Mouse (Mus musculus): ENCODE data around the gene T2.

DNA sequence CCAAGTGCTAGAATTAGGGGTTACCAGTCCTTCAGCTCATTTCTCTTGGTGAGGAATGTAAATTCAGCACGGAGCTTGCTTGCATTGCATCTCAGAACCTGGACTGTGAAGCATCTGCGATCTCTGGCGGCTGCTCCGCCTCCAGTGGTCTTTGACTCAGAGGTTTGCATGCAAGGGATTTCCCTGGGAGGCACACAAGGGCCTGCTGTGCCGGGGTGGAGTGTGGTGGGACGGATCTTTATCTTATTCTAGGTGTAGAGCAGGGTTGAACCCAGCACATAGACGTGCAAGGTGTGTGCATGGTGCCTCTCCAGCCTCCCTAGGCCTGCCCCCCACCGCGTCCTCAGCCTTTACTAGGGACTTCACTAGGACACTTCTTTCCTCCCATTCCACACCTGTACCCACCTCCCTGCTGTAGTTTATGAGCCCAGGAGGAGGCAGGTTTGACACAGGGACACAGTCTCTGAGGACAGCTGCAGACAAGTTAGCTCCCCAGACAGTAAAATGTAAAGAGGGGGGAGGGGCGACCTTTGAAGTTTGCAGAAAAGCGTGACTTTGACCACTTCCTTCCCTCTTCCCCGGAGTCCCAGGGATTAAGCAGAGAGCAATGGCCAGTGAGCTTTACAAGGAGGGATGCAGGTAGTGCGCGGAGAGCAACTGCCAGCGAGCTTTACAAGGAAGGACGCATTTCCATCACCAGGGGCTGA is 53.0 kb downstream of the T2 start:
- TF ChIP-seq POLR2A (IDR thresholded peaks at IDR 0.05; ENCODE audit: control insufficient read depth, extremely low read depth, insufficient read depth, low read length, poor library complexity) (no peak), CTCF (IDR thresholded peaks at IDR 0.05; ENCODE audit: borderline replicate concordance, control insufficient read depth, extremely low read depth, insufficient read depth, low read length, poor library complexity) (no peak)

All from thymus, adult 2 months (tissue).